Mouse (Mus musculus): ENCODE measurements around the gene Ets1. TPM values are rescaled to one million over a fixed set of nuclear protein-coding genes. Genes with fewer than 3 reads are reported as not detected.

Gene Ets1
- 12.9 and 13.2 TPM in 2 replicates for polyA plus RNA-seq (2011; ENCODE audit: insufficient read depth, insufficient read length, low read depth, missing spikeins)

DNA sequence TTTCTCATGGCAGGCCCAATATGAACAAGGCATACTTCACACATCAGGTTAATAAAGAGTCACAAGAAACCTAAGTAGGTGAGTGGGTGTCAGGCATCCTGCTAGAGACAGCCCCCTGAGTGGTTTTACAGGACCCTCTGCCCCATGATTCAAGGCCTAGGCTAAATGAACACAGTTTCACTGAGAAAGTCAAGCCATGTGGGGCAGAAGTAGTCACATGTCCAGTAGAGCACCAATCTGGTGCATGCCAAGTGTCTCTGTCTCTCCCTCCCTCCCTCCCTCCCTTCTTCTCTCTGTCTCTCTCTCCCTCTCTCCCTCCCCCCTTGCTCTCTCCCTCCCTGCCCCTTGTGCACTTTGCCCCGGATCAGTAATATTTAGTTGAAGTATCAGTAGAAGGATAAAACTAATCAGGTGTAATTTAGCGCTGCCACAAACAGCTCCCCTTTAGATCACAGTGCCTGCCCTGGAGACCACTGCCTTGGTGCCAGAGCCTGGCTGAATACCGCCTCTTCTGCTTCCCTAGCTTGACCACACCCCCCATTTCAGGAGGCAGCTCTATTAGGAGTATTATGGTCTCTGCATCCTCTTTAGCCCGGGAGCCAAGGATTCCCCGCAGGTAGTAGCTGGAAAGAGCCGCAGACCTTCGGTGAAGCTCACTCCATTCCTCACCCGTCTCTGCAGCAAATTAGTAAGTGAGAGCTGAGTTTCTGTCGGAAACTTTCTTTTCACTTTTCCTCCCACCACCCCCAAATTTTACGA is at the start of gene Ets1:
Gene Ets1 (plus strand): TSS at position 595 of the 759 bp plus-strand sequence.
- TF ChIP-seq EP300 (IDR thresholded peaks at IDR 0.05; ENCODE audit: insufficient read depth, low read depth, low read length) (no peak), CTCF (IDR thresholded peaks at IDR 0.05; ENCODE audit: low read depth, low read length) (no peak), POLR2A (IDR thresholded peaks at IDR 0.05; ENCODE audit: insufficient read depth, low read length) (no peak)
- Histone ChIP-seq H3K4me3 (ENCODE audit: low read depth, low read length) (no peak within 1 kb of the TSS), H3K27me3 (ENCODE audit: control insufficient read depth, insufficient read depth, low read length, poor library complexity, severe bottlenecking) (peaks cover 2% of the 10 kb centered on the region; the same call in 1 of the 2 replicates), H3K4me1 (ENCODE audit: control insufficient read depth, insufficient read depth, low read length) (no peaks in the 10 kb centered on the region), H3K27ac (ENCODE audit: insufficient read depth, low read length) (no peak within 1 kb of the TSS), H3K9me3 (replicated peaks; ENCODE audit: control insufficient read depth, insufficient read depth, low read length, poor library complexity, severe bottlenecking) (no peaks in the 10 kb centered on the region), H3K9ac (ENCODE audit: low read depth, poor library complexity, severe bottlenecking) (no peak within 1 kb of the TSS), H3K36me3 (ENCODE audit: control insufficient read depth, insufficient read depth, low read length, poor library complexity, severe bottlenecking) (no peaks in the 10 kb centered on the region)

GRCm38 (mm10) chr9:32589900-32590299 is 46.1 kb upstream of the Ets1 start:
- peak; percentile 82 for TF ChIP-seq CTCF (IDR thresholded peaks at IDR 0.05; ENCODE audit: low read depth, low read length)
- TF ChIP-seq POLR2A (IDR thresholded peaks at IDR 0.05; ENCODE audit: insufficient read depth, low read length): no peak
- no peaks in the 10 kb centered on the region for H3K36me3 ChIP-seq (ENCODE audit: control insufficient read depth, insufficient read depth, low read length, poor library complexity, severe bottlenecking)
- no peak overlapping the region for H3K9ac ChIP-seq (ENCODE audit: low read depth, poor library complexity, severe bottlenecking)
- H3K27me3 ChIP-seq (ENCODE audit: control insufficient read depth, insufficient read depth, low read length, poor library complexity, severe bottlenecking): no peaks in the 10 kb centered on the region
- H3K27ac ChIP-seq (ENCODE audit: insufficient read depth, low read length): no peak overlapping the region
- no peaks in the 10 kb centered on the region for H3K9me3 ChIP-seq (replicated peaks; ENCODE audit: control insufficient read depth, insufficient read depth, low read length, poor library complexity, severe bottlenecking)
- H3K4me1 ChIP-seq (ENCODE audit: control insufficient read depth, insufficient read depth, low read length): no peaks in the 10 kb centered on the region
- H3K4me3 ChIP-seq (ENCODE audit: low read depth, low read length): no peak overlapping the region

- Histone ChIP-seq H3K4me1 (ENCODE audit: control insufficient read depth, insufficient read depth, low read length) (no peaks in the 10 kb centered on the region), H3K27ac (ENCODE audit: insufficient read depth, low read length) (no peak overlapping the region), H3K9ac (ENCODE audit: low read depth, poor library complexity, severe bottlenecking) (no peak overlapping the region)
Measured at GRCm38 (mm10) chr9:32590571-32590970, 45.5 kb upstream of the Ets1 start.

DNA sequence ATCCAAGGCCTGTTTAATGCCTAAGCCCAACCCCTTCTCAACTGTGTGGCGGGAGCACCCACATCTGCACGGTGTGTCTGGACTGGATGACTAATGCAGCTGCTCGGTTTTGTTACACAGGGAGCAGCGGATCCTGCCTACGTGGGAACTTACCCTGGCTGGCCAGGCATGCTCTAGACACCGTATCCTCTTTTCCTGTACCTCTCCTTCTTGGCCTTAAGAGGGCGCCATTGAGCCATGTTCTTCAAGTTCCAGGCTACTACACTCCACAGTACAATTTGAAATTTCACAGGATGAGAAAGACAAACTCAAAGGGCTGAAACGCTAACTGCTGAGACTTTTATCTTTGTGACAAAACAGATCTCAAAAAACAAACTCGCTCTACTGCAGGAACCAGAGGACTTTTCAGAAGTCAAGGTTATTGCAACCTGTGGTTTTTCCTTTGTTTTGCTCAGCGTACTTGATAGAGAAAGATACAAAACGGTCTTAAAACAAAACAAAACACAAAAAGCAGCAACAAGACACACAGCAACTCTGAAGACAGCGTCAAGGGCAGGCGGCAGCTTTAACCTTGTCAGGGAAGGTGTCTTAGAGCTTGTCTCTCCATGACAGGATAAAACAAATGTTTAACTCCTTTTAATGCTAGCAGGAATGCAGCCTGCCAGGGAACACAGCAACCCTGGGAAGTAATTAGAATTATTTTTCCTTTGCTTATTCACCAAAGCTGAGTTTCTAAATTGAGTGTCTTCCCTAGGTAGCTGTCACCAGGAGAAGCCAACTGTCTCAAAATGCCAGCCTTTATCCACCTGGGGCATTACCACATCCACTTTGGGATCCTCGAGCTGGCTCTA is 44.1 kb upstream of the Ets1 start:
- TF ChIP-seq CTCF (IDR thresholded peaks at IDR 0.05; ENCODE audit: low read depth, low read length) (peak; percentile 58), POLR2A (IDR thresholded peaks at IDR 0.05; ENCODE audit: insufficient read depth, low read length) (no peak)
- Histone ChIP-seq H3K36me3 (ENCODE audit: control insufficient read depth, insufficient read depth, low read length, poor library complexity, severe bottlenecking) (no peaks in the 10 kb centered on the region), H3K9ac (ENCODE audit: low read depth, poor library complexity, severe bottlenecking) (no peak overlapping the region), H3K9me3 (replicated peaks; ENCODE audit: control insufficient read depth, insufficient read depth, low read length, poor library complexity, severe bottlenecking) (no peaks in the 10 kb centered on the region), H3K4me3 (ENCODE audit: low read depth, low read length) (no peak overlapping the region), H3K27me3 (ENCODE audit: control insufficient read depth, insufficient read depth, low read length, poor library complexity, severe bottlenecking) (no peaks in the 10 kb centered on the region), H3K27ac (ENCODE audit: insufficient read depth, low read length) (no peak overlapping the region), H3K4me1 (ENCODE audit: control insufficient read depth, insufficient read depth, low read length) (no peaks in the 10 kb centered on the region)

More at GRCm38 (mm10) chr9:32590571-32590970, 45.5 kb upstream of the Ets1 start:
- Histone ChIP-seq H3K4me3 (ENCODE audit: low read depth, low read length) (no peak overlapping the region), H3K36me3 (ENCODE audit: control insufficient read depth, insufficient read depth, low read length, poor library complexity, severe bottlenecking) (no peaks in the 10 kb centered on the region), H3K9me3 (replicated peaks; ENCODE audit: control insufficient read depth, insufficient read depth, low read length, poor library complexity, severe bottlenecking) (no peaks in the 10 kb centered on the region), H3K27me3 (ENCODE audit: control insufficient read depth, insufficient read depth, low read length, poor library complexity, severe bottlenecking) (no peaks in the 10 kb centered on the region)
- TF ChIP-seq POLR2A (IDR thresholded peaks at IDR 0.05; ENCODE audit: insufficient read depth, low read length) (no peak), CTCF (IDR thresholded peaks at IDR 0.05; ENCODE audit: low read depth, low read length) (no peak), EP300 (IDR thresholded peaks at IDR 0.05; ENCODE audit: insufficient read depth, low read depth, low read length) (no peak)

DNA sequence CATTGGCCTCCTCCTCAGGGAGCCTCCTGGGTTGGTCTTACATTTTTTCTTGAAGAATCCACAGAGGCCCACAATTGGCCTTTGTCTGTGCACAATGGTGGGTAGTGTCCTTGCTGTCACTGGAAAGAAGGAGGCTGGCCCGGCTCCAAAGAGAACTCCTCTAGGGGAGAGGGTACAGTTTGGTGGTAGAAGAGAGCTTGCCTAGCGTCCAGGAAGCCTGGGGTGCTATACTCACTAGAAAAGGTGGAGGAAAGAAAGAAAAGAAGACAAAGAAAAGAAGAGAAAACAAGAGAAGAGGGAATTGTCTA is 43.5 kb upstream of the Ets1 start:
- Histone ChIP-seq H3K27me3 (ENCODE audit: control insufficient read depth, insufficient read depth, low read length, poor library complexity, severe bottlenecking) (no peaks in the 10 kb centered on the region), H3K27ac (ENCODE audit: insufficient read depth, low read length) (no peak overlapping the region), H3K4me1 (ENCODE audit: control insufficient read depth, insufficient read depth, low read length) (no peaks in the 10 kb centered on the region), H3K36me3 (ENCODE audit: control insufficient read depth, insufficient read depth, low read length, poor library complexity, severe bottlenecking) (no peaks in the 10 kb centered on the region), H3K9me3 (replicated peaks; ENCODE audit: control insufficient read depth, insufficient read depth, low read length, poor library complexity, severe bottlenecking) (no peaks in the 10 kb centered on the region), H3K9ac (ENCODE audit: low read depth, poor library complexity, severe bottlenecking) (no peak overlapping the region), H3K4me3 (ENCODE audit: low read depth, low read length) (no peak overlapping the region)
- TF ChIP-seq POLR2A (IDR thresholded peaks at IDR 0.05; ENCODE audit: insufficient read depth, low read length): no peak
- no peak for TF ChIP-seq CTCF (IDR thresholded peaks at IDR 0.05; ENCODE audit: low read depth, low read length)
- TF ChIP-seq EP300 (IDR thresholded peaks at IDR 0.05; ENCODE audit: insufficient read depth, low read depth, low read length): no peak

- no peak overlapping the region for H3K27ac ChIP-seq (ENCODE audit: insufficient read depth, low read length)
- no peak overlapping the region for H3K9ac ChIP-seq (ENCODE audit: low read depth, poor library complexity, severe bottlenecking)
- no peaks in the 10 kb centered on the region for H3K4me1 ChIP-seq (ENCODE audit: control insufficient read depth, insufficient read depth, low read length)
- no peaks in the 10 kb centered on the region for H3K9me3 ChIP-seq (replicated peaks; ENCODE audit: control insufficient read depth, insufficient read depth, low read length, poor library complexity, severe bottlenecking)
- H3K4me3 ChIP-seq (ENCODE audit: low read depth, low read length): no peak overlapping the region
- no peak for TF ChIP-seq EP300 (IDR thresholded peaks at IDR 0.05; ENCODE audit: insufficient read depth, low read depth, low read length)
- TF ChIP-seq CTCF (IDR thresholded peaks at IDR 0.05; ENCODE audit: low read depth, low read length): no peak
- no peak for TF ChIP-seq POLR2A (IDR thresholded peaks at IDR 0.05; ENCODE audit: insufficient read depth, low read length)
- no peaks in the 10 kb centered on the region for H3K27me3 ChIP-seq (ENCODE audit: control insufficient read depth, insufficient read depth, low read length, poor library complexity, severe bottlenecking)
- no peaks in the 10 kb centered on the region for H3K36me3 ChIP-seq (ENCODE audit: control insufficient read depth, insufficient read depth, low read length, poor library complexity, severe bottlenecking)
Measured at GRCm38 (mm10) chr9:32593816-32594215, 42.2 kb upstream of the Ets1 start.

Measured in ES-Bruce4 (cell line).